Mouse (Mus musculus): ENCODE data around the gene Ppfibp2.

- TF ChIP-seq CTCF (IDR thresholded peaks at IDR 0.05; ENCODE audit: control insufficient read depth, insufficient read depth, insufficient replicate concordance, low read depth, low read length): no peak
- TF ChIP-seq POLR2A (IDR thresholded peaks at IDR 0.05; ENCODE audit: control insufficient read depth, low read depth, low read length): no peak
Observed at GRCm38 (mm10) chr7:107770812-107771211, 175.8 kb downstream of the Ppfibp2 start.

All from testis, adult 2 months (tissue).